Mouse (Mus musculus) ES-Bruce4 (cell line): ENCODE results near the gene Cspg4.

Source experiments
- EP300 ChIP-seq: IDR thresholded peaks from 2 replicates; pipeline ENCODE4 v1.6.1; 2011; ENCODE audit warnings: low read depth, low read length; ENCODE audit not compliant: insufficient read depth
- POLR2A ChIP-seq: IDR thresholded peaks from one replicate; pipeline ENCODE4 v1.8.1; 2011; ENCODE audit warnings: low read length; ENCODE audit not compliant: insufficient read depth

DNA sequence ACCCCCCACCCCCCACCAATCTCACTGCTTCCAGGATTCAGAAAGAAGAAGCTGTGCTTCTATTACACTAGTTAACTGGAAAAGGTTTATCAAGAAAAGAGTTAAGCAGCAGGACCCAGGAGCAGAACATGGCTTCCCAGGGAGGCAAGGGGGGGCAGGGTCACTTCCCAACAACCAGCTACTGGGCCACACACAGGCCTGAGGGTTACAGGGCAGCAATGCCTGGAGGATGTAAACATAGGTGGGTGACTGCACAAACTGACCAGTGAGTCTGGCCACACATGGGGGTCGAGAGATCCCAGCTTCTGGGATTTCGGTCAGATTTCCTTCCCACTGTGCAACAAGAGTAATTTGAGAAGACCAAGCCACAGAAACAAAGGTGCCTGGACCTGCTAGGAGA lies 52.3 kb downstream of the Cspg4 start:
- TF ChIP-seq EP300 (no peak), POLR2A (no peak)
